Mouse (Mus musculus): Measurements from ENCODE around the gene Cryaa. TPM values are rescaled to one million over a fixed set of nuclear protein-coding genes. Genes with fewer than 3 reads are reported as not detected.

The Cryaa gene
- not detected for total RNA-seq (2021)
- long read RNA-seq, experiment 1, result 0 reads
- long read RNA-seq, experiment 2, result 0 reads

DNA sequence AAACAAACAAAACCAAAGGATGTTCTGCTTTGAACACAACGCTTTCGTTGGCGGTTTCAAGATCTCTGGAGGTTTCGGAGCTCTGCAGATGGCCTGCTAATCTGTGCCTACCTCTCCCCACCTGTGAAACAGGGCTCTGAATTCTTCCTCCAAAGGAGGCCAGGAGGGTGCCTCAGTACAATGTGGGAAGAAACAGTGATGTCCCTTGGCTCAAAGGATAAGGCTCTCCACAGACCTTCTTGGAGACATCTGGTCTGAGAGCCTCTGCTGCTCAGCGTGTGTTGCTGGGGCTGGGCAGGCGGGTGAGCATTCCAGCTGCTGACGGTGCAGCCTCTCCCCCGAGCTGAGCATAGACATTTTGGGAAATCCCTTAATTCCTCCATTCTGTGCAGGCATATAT, at the start of gene Cryaa:
Cryaa (plus strand) TSS at position 301 of the 400 bp plus-strand sequence.
- DNase-seq (ENCODE audit: low spot score), result no peak

DNA sequence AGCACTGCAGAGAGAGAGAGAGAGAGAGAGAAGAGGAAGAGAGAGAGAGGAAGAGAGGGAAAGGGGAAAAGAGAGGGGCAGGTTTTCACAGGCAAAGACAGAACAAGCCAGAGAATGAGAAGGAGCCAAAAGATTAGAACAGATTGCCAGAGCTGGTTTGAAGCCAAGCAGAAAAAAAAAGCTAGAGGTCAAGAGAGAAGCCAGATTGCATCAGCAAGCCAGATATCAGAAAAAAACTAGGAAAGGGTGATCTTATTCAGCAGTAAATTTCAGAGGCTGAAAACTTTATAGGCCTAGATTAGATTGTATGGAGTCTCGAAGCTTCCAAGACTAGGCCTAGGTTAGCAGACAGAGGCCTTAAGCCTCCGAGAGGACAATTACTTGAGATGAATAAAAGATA, 49.6 kb upstream of the Cryaa start:
- no peak for DNase-seq (ENCODE audit: low spot score)

DNA sequence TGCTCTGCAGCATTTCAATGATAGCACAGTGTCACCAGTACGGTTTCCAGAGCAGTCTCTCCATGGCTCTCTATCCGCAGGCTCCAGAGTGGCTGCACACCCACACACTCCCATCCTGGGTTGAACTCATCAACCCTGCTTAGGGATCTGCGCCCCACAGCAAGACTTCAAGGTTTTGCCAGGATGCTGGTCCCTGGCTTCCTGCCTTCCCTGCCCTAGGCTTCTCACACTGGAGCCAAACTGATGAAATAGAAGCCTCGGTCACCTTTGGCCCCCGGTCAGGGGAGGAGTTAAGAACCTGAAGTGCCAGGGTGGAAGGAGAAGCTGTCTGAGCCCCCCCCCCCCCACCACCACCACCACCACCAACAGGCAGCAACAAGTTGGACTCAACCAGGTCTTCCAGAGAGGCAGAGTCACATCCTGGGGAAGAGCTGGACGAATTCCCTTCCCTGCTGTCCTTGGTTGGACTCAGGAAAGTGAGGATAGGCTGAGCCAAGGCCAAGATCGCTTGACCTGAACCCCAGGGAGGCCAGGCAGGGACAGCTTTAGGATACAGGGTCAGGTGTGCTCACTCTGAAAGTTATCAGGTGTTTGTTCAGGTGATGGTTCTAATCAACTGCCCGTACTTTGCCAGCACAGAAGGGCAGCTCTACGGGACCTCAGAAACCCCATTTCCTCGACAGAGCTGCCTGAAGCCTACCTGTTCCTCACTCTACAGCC, 46.4 kb upstream of the Cryaa start:
- no peak for DNase-seq (ENCODE audit: low spot score)

DNA sequence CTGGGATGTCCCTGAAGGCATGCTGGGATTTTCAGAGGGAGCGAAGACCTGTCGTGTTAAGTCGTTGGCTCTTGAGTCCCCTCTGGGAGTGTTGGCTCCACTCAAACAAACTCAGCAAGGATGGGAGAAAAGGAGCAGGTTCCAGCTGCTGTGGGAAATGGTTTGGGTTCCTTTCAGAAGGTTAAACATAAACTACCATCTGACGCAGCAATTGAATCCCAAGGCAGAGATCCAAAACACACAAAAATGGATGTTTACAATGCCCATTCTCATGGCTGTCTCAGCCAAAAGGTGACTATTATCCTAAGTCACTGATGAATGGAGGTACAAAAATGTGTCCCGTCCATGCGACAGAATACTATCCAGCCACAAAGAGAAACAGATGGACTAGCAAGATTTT, 44.6 kb upstream of the Cryaa start:
- DNase-seq (ENCODE audit: low spot score), result no peak

DNA sequence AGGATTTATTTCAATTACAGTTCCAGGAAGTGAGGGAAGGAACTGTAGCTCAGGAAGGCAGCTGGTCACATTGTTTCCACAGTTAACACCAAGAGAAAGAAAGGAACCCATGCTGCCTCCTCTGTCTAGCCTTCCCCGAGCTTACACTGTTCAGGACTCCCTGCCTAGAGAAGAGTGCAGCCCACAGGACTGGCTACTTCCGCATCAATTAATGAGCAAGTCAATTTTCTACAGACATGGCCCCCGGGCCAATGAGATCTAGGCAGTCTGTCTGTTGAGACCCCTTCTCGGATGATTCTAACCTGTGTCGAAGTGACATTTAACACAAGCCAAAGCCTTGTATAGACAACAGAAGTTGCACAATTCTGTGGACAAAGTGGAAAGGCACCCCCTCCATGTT, 42.7 kb upstream of the Cryaa start:
- DNase-seq (ENCODE audit: low spot score), result no peak

DNA sequence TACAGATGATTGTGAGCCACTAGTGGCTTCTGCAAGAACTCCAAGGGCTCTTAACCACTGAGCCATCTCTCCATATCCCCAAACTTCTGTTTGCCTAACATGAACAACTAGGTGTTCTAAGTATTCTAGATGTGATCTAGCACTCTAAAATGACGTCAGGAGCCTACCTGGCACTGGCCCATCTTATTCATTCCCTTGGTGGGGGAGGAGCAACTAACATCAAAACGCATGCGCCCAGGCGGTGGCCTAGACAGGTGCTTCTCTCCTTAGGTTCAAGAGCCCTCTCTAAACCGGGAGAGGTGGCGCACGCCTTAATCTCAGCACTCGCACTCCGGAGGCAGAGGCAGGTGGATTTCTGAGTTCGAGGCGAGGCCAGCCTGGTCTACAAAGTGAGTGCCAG, 41.8 kb upstream of the Cryaa start:
- DNase-seq (ENCODE audit: low spot score), result no peak

DNA sequence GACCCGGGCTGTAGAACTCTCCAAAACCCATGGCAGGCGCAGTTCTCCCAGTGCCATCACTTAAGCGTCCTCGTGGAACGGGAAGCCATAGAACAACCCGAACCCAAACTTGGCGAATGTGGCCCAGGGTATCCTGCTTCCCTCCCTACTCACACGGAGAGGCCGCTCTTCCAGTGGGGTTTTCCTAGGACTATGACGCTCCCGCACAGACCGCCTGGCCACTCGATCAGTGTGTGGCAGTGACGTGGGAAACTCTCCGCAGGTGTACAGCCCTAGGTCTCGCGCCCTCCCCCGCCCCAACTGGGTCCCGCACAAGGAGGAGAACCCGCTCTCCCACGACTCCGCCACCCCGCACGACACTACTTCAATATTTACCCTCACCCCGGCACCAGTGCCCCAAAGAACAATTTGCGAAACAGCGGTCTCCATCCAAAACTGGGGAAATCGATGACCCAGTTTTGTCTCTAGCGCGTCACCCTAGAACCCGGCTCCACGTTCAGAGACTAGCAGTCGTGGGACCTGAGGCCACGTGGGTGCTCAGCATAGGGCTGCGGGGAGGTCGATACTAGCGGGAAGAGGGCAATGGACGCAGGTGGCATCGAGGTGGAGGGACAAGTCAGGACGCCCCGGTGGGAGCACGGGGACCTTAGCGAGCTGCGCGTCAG, 41.2 kb upstream of the Cryaa start:
- no peak for DNase-seq (ENCODE audit: low spot score)

DNA sequence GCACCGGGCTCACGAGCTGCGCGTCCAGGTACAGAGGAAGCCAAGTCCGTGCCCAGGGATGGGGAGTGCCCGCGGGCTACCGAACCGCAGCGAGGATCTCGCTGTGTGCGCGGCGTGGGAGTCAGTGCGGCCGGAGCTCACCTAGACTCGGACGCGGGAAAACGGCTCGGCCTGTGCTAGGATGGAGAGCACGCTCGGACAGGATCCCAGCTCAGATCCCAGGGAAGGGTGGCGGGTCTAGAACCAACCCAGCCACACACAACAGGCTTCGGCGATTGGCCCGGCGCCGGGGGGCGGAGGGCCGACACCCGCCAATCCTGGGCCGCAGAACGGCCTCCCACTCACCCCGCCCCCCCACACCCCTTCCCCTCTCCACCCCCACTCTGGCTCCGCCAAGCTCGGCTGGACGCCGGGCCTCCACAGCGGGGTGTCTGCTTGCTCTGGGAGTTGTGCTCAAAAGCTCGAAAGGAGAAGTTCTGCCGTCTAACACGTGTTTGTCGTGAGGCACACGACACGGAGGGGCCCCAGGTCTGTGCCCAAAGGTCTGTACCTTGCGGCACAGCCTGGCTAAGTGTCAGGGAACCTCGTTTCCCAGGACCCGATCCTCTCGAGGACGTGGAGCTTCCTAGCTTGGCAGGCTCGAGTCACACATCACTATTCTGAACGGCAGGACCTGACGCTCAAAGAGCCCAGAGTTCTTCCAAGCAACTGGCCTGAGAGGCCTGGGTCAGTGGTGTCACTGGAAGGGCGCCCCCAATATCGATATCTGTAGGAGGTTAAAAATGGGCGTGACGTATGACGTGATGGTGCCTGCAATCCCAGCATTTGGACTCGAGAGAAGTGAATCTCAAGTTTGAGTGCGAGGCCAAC, 40.4 kb upstream of the Cryaa start, which contains the start of gene Cbs:
Cbs (minus strand) TSS at position 297 of the 870 bp plus-strand sequence.
- DNase-seq (ENCODE audit: low spot score), result peak; percentile 70

DNA sequence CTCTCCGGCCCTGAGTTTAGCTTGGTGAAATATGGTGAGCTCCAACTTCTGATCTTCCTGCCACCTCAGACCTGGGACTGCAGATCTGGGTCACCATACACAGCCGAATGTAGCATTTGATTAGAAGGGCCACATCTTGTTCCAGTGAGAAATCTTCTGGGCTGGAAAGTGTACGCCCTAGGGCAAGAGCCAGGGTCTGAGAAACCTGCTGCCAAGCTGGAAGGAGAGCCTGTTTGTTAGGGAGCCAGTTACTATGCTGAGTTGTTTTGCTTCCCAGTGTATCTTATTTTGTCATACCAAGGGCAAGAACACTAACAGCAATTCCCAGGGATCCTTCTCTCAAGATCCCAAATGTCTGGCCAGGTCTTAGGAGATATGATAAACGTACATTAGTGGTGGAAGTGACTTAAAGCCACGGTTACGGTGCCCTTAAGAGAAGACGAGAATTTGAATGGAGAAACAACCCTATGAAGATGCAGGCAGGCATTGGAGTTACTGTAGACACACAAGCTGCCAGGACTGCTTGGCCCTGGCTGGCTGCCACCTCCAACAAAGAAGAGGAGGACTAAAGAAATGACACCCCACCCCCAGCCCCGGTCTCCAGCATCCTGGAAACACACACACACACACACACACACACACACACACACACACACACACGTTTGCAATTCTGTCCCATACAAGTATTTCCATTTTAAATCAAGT, 39.6 kb upstream of the Cryaa start:
- DNase-seq (ENCODE audit: low spot score), result peak; percentile 19

DNA sequence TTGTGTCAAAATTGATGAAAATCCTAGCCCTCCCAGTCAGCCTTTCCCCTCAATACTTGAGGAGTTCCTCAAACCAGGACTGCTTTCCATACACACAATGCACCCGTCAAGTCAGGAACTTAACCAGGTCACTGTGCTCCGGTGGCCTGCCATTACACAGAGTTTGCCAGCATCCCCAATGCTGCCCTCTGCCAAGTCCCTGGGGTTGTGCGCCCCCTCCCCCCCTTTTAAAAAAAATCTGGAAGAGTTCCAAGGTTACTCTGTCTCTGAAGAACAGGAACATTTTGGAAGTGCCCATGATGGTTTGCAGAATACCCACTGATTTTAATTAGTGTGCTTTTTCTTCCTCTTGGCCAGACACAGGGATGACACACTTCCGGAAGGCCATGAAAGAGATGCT, 38.0 kb upstream of the Cryaa start:
- DNase-seq (ENCODE audit: low spot score), result no peak

DNA sequence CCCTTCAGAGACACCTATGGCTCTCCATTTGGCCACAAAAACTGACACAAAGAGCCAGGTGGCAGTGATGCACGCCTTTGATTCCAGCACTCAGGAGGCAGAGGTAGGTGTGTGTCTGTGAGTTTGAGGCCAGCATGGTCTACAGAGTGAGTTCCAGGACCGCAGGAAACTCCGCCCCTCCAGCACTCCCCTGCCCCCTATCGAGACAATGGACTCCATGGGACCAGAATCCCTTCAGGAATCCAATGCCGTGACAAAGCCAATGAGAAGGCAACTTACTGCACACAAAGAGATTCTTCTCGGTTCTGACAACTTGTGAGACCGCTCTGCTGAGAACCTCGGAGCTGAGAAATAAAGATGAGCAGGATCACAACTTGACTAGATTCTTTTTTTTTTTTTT, 35.3 kb upstream of the Cryaa start:
- no peak for DNase-seq (ENCODE audit: low spot score)

DNA sequence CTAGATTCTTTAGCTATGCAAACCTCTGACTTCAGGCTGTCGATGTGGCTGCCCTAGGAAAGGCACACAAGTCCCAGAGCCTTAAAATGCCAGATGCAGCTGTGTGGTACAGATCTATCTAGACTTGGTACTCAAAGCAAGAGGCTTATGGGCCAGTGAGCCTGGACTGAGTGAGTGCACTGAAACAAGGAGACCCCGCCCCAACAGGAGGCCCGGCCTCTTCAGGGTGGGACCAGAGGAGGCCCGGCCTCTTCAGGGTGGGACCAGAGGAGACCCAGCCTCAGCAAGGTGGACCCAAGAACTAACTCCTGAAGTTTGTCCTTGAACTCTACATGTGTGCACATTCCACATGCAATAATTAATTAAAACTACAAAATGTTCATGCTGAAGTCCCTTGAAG, 34.7 kb upstream of the Cryaa start:
- no peak for DNase-seq (ENCODE audit: low spot score)

DNA sequence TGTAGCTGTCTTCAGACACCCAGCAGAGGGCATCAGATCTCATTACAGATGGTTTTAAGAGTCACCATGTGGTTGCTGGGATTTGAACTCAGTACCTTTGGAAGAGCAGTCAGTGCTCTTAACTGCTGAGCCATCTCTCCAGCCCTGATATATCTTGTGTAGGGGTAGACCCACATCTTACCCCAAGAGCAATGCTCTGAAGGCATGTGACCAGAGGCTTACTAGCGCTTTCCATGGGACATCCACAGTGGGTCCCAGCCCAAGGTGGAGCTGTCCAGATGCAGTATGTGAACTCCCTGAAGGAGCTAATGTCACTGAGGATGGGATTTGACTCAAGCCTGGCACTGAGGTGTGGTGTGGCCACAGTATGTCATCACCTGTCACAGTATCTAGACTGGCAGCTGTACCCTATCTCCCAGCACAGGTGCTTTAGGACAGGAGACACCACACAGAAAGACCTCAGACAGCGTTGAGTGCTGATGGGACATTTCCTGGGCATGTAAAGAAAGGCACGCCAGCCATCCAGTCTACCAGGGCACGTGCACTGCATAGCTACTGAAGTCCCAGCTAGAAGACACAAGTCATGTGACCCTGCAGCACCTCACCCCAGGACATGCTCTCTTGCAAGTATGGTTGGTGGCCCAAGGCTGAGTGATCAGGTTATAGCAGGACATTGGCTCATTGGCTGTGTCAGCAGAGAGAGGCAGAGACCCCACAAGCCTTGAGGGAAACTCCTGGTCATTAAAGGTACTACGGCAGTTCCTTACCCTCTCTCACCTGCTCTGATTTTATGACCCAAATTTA, 31.2 kb upstream of the Cryaa start:
- no peak for DNase-seq (ENCODE audit: low spot score)

DNA sequence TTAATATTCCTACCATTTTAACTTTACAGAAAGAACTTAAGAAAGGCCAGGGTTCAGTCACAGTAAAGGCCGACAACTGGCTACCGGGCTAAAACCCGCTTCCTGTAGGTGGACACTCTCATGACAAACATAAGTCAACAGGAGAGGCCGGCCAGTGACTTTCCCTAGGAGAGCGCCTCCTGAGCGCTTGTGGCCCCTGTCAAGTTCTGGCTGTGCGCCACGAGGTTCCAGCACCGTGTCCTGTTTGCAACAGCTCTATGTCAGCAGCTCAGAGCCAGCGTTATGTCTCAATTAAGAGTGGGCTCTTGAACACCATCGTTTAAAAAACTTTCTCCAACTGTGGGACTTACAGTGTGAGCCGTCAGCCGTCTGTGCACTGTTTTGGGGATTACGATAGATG, 25.5 kb upstream of the Cryaa start:
- no peak for DNase-seq (ENCODE audit: low spot score)

DNA sequence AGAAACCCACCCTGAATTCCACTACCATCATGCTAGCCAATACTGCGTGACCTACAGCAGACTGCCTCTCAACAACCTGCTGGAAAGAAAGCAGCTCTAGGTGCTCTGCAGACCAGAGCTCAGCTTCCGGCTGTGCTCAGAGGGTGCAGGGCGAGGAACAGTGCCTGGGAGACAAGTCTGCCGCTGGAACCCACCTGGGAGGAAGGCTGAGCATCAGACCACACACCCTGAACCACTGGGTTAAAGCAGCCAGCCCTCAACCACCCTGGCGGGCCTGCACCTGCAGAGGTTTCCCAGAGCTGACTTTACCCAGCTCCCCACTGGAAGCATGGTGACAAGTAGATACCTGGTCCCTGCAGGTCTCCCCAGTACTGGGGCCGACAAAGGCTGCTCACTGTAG, 24.3 kb upstream of the Cryaa start:
- DNase-seq (ENCODE audit: low spot score), result no peak

DNA sequence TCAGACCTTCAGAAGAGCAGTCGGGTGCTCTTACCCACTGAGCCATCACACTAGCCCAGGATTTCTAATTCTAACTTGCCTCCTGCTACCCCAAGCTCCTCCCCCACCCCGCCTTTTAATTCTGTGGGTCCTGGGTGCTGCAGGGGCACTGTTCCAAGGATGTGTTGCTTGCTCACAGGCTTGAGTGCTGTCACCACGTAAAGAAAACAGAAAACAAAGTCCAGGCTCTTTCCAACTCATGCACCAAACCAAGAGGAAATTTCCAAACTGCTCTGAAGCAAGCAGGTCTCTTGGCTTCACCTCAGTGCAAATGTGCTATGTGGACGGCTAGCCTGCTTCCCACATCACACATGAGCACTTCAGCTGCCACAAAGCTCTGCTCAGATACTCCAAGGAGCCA, 22.2 kb upstream of the Cryaa start:
- DNase-seq (ENCODE audit: low spot score), result no peak

DNA sequence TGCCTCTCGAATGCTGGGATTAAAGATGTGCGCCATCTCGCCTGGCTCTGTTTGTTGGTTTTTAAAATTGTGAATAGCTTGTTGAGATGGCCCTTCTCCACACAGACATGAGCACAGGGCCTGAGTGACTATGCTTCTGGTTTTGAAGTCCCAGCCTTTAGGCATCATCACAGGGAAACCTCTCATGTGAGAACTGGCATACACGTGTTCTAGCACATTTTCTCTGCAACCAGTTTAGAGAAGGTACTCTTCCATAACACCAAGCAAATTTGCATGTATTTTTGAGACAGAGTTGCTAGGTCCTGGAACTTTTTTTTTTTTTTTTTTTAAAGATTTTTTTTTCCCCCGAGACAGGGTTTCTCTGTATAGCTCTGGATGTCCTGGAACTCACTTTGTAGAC, 20.9 kb upstream of the Cryaa start:
- DNase-seq (ENCODE audit: low spot score), result no peak

DNA sequence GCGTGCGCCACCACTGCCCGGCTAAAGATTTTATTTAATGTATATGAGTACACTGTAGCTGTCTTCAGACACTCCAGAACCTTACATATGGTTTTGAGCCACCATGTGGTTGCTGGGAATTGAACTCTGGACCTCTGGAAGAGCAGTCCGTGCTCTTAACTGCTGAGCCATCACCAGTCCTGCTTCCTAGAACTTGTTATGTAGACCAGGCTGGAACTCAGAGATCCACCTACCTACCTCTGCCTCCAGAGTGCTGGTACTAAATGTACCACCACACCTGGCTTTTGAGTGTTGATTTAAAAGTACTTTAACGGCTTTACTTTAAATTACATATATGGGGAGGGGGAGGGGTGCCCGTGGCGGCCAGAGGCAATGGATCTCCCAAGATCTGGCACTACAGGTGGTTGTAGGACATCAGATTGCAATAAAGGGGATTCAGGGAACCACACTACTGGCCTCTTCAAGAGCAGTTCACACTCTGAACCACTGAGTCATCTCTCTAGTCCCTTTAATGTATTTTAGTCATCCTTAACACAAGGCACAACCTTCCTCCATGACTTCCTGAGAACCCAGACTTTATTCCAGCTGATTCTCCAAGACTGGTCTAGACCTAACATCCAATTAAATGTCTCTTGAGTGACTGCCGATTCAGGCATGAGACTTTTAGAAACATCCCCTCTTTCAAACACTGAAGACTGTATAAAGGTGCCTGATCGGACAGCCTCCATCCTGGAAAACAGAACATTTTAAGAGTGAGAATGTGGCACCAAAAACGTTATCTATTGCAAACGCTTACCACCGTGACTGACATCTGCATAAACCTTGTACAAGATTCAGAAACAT, 20.2 kb upstream of the Cryaa start:
- no peak for DNase-seq (ENCODE audit: low spot score)

DNA sequence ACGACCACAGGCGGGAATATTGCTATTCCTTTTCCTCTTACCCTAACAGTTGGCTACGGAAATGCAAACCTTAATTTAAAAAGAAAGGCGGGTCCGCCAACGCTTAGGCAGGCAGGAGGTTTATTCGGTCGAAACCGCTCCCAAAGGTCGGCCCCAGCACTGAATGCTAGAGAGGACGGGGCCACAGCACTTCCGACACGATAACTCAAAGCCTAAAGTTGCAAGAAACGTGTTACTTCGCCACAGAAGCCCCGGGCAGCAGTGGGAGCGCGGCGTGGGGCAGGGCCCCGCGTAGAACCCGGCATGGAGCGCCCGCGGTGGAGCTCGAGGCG, 19.5 kb upstream of the Cryaa start:
- DNase-seq (ENCODE audit: low spot score), result no peak

All from gastrocnemius, adult 18-20 months (tissue).